Mouse (Mus musculus): ENCODE measurements at regions not wholly inside any gene's neighbourhood (a gene's known extent, or its start where the extent isn't known, plus 50 kb on each side); places are given as distances from the start of the nearest gene placed in this dataset.

GRCm38 (mm10) chr16:30735969-30736368 is 136.4 kb downstream of the Fam43a start:
- in situ Hi-C loops (cut with MboI, MseI): loop anchor here (10.0 kb wide), 1 partner anchor 121 kb away; no protein-coding TSS in a partner anchor

- in situ Hi-C loops (cut with MboI, MseI): loop anchor here (10.0 kb wide), 1 partner anchor 122 kb away; no protein-coding TSS in a partner anchor
Measured at GRCm38 (mm10) chr16:30736662-30737326, 137.3 kb downstream of the Fam43a start.

- in situ Hi-C loops (cut with MboI, MseI): loop anchor here (10.0 kb wide), 1 partner anchor 123 kb away; no protein-coding TSS in a partner anchor
Measured at GRCm38 (mm10) chr16:30737524-30737923, 138.0 kb downstream of the Fam43a start.

- in situ Hi-C loops (cut with MboI, MseI): loop anchor here (10.0 kb wide), 1 partner anchor 125 kb away; no protein-coding TSS in a partner anchor
Measured at GRCm38 (mm10) chr16:30739651-30740050, 140.1 kb downstream of the Fam43a start.

GRCm38 (mm10) chr16:30741192-30741591 is 141.7 kb downstream of the Fam43a start:
- in situ Hi-C loops (cut with MboI, MseI): no loop called here

- in situ Hi-C loops (cut with MboI, MseI): no loop called here
Measured at GRCm38 (mm10) chr16:30742474-30742873, 143.0 kb downstream of the Fam43a start.

GRCm38 (mm10) chr16:30743566-30743965 is 144.0 kb downstream of the Fam43a start:
- in situ Hi-C loops (cut with MboI, MseI): no loop called here

GRCm38 (mm10) chr16:30744237-30744636 is 144.7 kb downstream of the Fam43a start:
- in situ Hi-C loops (cut with MboI, MseI): no loop called here

GRCm38 (mm10) chr16:30745598-30746181 is 146.2 kb downstream of the Fam43a start:
- in situ Hi-C loops (cut with MboI, MseI): no loop called here

- in situ Hi-C loops (cut with MboI, MseI): no loop called here
Measured at GRCm38 (mm10) chr16:30746211-30746610, 146.7 kb downstream of the Fam43a start.

GRCm38 (mm10) chr16:30749841-30750240 is 150.3 kb downstream of the Fam43a start:
- in situ Hi-C loops (cut with MboI, MseI): no loop called here

GRCm38 (mm10) chr16:30755771-30756170 is 156.2 kb downstream of the Fam43a start:
- in situ Hi-C loops (cut with MboI, MseI): no loop called here

- in situ Hi-C loops (cut with MboI, MseI): no loop called here
Measured at GRCm38 (mm10) chr16:30756678-30757077, 157.2 kb downstream of the Fam43a start.

- in situ Hi-C loops (cut with MboI, MseI): no loop called here
Measured at GRCm38 (mm10) chr16:30757556-30757955, 158.0 kb downstream of the Fam43a start.

- in situ Hi-C loops (cut with MboI, MseI): no loop called here
Measured at GRCm38 (mm10) chr16:30758041-30758440, 158.5 kb downstream of the Fam43a start.

- in situ Hi-C loops (cut with MboI, MseI): no loop called here
Measured at GRCm38 (mm10) chr16:30759503-30759902, 160.0 kb downstream of the Fam43a start.

- in situ Hi-C loops (cut with MboI, MseI): loop anchor here (10.0 kb wide), 1 partner anchor 136 kb away; no protein-coding TSS in a partner anchor
Measured at GRCm38 (mm10) chr16:30761201-30761710, 161.7 kb downstream of the Fam43a start.

- in situ Hi-C loops (cut with MboI, MseI): loop anchor here (10.0 kb wide), 1 partner anchor 138 kb away; no protein-coding TSS in a partner anchor
Measured at GRCm38 (mm10) chr16:30762898-30763595, 163.5 kb downstream of the Fam43a start.

- in situ Hi-C loops (cut with MboI, MseI): loop anchor here (10.0 kb wide), 1 partner anchor 141 kb away; no protein-coding TSS in a partner anchor
Measured at GRCm38 (mm10) chr16:30765591-30765990, 166.1 kb downstream of the Fam43a start.

- in situ Hi-C loops (cut with MboI, MseI): loop anchor here (10.0 kb wide), 1 partner anchor 144 kb away; no protein-coding TSS in a partner anchor
Measured at GRCm38 (mm10) chr16:30769007-30769442, 169.5 kb downstream of the Fam43a start.

GRCm38 (mm10) chr16:30769467-30769866 is 169.9 kb downstream of the Fam43a start:
- in situ Hi-C loops (cut with MboI, MseI): loop anchor here (10.0 kb wide), 1 partner anchor 145 kb away; no protein-coding TSS in a partner anchor

GRCm38 (mm10) chr16:30772802-30773201 is 173.3 kb downstream of the Fam43a start:
- in situ Hi-C loops (cut with MboI, MseI): no loop called here
